Mouse (Mus musculus) forebrain, embryonic 14.5 days (tissue): ENCODE measurements around the gene Echdc3. TPM values are rescaled to one million over a fixed set of nuclear protein-coding genes. Genes with fewer than 3 reads are reported as not detected.

ENCODE experiments used
- ATAC-seq: fragments of 200-750 bp; cut with Nextera tagmentation; 2 replicates; pipeline ENCODE4 v1.8.0; 2017; ENCODE audit warnings: mild to moderate bottlenecking, moderate library complexity
- DNase-seq: peaks from one replicate; pipeline ENCODE4 v3.0.0-alpha.2; 2015; ENCODE audit warnings: low spot score
- H3K27ac ChIP-seq: fragments of 300-500 bp; sonication (generic); 2 replicates; pipeline ENCODE4 v1.5.1; 2014; ENCODE audit warnings: low read depth, mild to moderate bottlenecking, control low read depth, low read length, moderate library complexity
- H3K27me3 ChIP-seq: fragments of 300-500 bp; sonication (generic); replicated peaks from 2 replicates; pipeline ENCODE4 v1.6.1; 2014; ENCODE audit warnings: low read length, control low read depth, mixed read lengths; ENCODE audit not compliant: control insufficient read depth, insufficient read depth
- H3K36me3 ChIP-seq: fragments of 300-500 bp; sonication (generic); 2 replicates; pipeline ENCODE4 v1.6.1; 2014; ENCODE audit warnings: low read length, control low read depth; ENCODE audit not compliant: control insufficient read depth, insufficient read depth
- H3K4me1 ChIP-seq: fragments of 300-500 bp; sonication (generic); 2 replicates; pipeline ENCODE4 v1.6.1; 2014; ENCODE audit warnings: antibody characterized with exemption, low read length, control low read depth; ENCODE audit not compliant: control insufficient read depth, insufficient read depth
- H3K4me2 ChIP-seq: fragments of 300-500 bp; sonication (generic); 2 replicates; pipeline ENCODE4 v1.6.1; 2014; ENCODE audit warnings: mild to moderate bottlenecking, control low read depth, low read length
- H3K4me3 ChIP-seq: fragments of 300-500 bp; sonication (generic); 2 replicates; pipeline ENCODE4 v1.5.1; 2014; ENCODE audit warnings: low read depth, low read length, control low read depth
- H3K9ac ChIP-seq: fragments of 300-500 bp; sonication (generic); 2 replicates; pipeline ENCODE4 v1.6.1; 2014; ENCODE audit warnings: mild to moderate bottlenecking, low read length, control low read depth, moderate library complexity
- H3K9me3 ChIP-seq: fragments of 300-500 bp; sonication (generic); replicated peaks from 2 replicates; pipeline ENCODE4 v1.6.1; 2016; ENCODE audit warnings: low read length, control low read depth, mixed read lengths; ENCODE audit not compliant: control insufficient read depth
- WGBS: fragments of 180-500 bp; shearing (Covaris S2); extraction: QIAGEN DNeasy Blood & Tissue Kit; methylation state at CpG from one replicate; pipeline ENCODE4 v1.1.7; 2014; 5-methylcytosine and 5-hydroxymethylcytosine counted together
- polyA plus RNA-seq: library from polyadenylated mRNA; unstranded; fragments of >200 nt; fragmentation: Nextera tagmentation; extraction: Ambion mirVana; gene quantifications from 2 replicates; pipeline ENCODE4 v1.2.1, GENCODE M21; 2014

The Echdc3 gene
- polyA plus RNA-seq, 1 experiment from 2014 or later = 1.4 TPM

DNA sequence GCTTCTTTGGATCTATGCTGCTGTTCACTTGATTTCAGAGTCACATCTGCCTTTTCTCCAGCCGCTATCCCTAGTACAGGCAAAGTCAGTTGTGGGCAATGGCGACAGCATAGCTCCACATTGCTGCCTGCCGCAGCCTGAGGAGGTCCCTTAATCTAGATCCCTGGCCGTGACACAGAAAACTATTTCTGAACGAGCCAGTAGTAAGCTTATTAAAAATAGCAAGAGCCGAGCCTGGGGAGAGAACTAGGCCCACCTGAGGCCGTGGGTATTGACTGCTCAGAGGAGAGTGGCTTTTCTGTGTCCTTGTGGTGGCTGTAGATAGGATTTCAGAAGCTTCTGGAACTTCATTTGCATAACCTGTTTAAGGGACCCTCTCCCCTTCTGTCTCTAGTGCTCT lies 19.9 kb upstream of the Echdc3 start:
- H3K4me2 ChIP-seq = no peak overlapping the region
- H3K27ac ChIP-seq = no peak overlapping the region
- H3K9me3 ChIP-seq = no peaks in the 10 kb centered on the region
- no peaks in the 10 kb centered on the region for H3K36me3 ChIP-seq
- no peak for ATAC-seq
- no peaks in the 10 kb centered on the region for H3K27me3 ChIP-seq
- no peak for DNase-seq
- no peak overlapping the region for H3K9ac ChIP-seq
- no peak overlapping the region for H3K4me3 ChIP-seq
- WGBS = 82% methylated on average over 7 of the region's 7 CpGs
- H3K4me1 ChIP-seq = no peaks in the 10 kb centered on the region

- Histone ChIP-seq H3K36me3 (no peaks in the 10 kb centered on the region), H3K27ac (no peak overlapping the region), H3K4me1 (no peaks in the 10 kb centered on the region; the same call in 1 of the 2 replicates), H3K4me2 (no peak overlapping the region), H3K4me3 (no peak overlapping the region), H3K27me3 (no peaks in the 10 kb centered on the region), H3K9me3 (no peaks in the 10 kb centered on the region), H3K9ac (no peak overlapping the region)
- ATAC-seq (no peak), DNase-seq (no peak)
- 85% methylated on average over 6 of the region's 6 CpGs for WGBS
Observed at GRCm38 (mm10) chr2:6230865-6231264, 18.0 kb upstream of the Echdc3 start.

- DNase-seq (no peak), ATAC-seq (no peak)
- peaks cover under 1% of the 10 kb centered on the region; the same call in 1 of the 2 replicates for H3K9me3 ChIP-seq
- H3K4me2 ChIP-seq = no peak overlapping the region
- WGBS = 78% methylated on average over 5 of the region's 5 CpGs
- H3K36me3 ChIP-seq = no peaks in the 10 kb centered on the region
- H3K27ac ChIP-seq = no peak overlapping the region
- H3K27me3 ChIP-seq = no peaks in the 10 kb centered on the region
- no peaks in the 10 kb centered on the region; the same call in 1 of the 2 replicates for H3K4me1 ChIP-seq
- no peak overlapping the region for H3K4me3 ChIP-seq
- no peak overlapping the region for H3K9ac ChIP-seq
Observed at GRCm38 (mm10) chr2:6229597-6230290, 16.9 kb upstream of the Echdc3 start.

DNA sequence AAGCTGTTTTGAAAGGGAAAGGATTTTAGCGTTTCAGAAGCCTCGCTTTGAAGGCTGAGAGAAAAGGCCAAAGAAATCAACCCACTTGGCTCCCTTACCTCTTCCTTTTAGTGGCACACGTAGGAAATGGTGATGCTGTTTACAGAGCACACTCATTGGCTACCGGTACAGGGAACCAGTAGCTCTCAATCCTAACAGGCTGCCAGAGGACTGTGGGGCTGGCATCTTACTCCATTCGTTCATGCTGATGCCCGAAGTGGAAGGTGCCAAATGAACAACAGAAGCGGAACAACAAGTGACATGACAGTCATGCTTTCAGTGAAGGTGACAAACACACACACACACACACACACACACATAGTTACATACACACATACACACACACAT lies 14.2 kb upstream of the Echdc3 start:
- 73% methylated on average over 7 of the region's 7 CpGs for WGBS
- H3K36me3 ChIP-seq = no peaks in the 10 kb centered on the region
- DNase-seq (peak; percentile 25), ATAC-seq (no peak)
- H3K9me3 ChIP-seq = peaks cover 3% of the 10 kb centered on the region; the same call in 1 of the 2 replicates
- no peak overlapping the region for H3K27ac ChIP-seq
- H3K4me3 ChIP-seq = no peak overlapping the region
- H3K27me3 ChIP-seq = no peaks in the 10 kb centered on the region
- H3K9ac ChIP-seq = no peak overlapping the region
- no peak overlapping the region for H3K4me2 ChIP-seq
- H3K4me1 ChIP-seq = no peaks in the 10 kb centered on the region; the same call in 1 of the 2 replicates

GRCm38 (mm10) chr2:6226361-6227058 lies 13.7 kb upstream of the Echdc3 start:
- Histone ChIP-seq H3K36me3 (no peaks in the 10 kb centered on the region), H3K27ac (no peak overlapping the region), H3K4me2 (no peak overlapping the region), H3K4me3 (no peak overlapping the region), H3K9me3 (peaks cover 3% of the 10 kb centered on the region; the same call in 1 of the 2 replicates), H3K4me1 (no peaks in the 10 kb centered on the region; the same call in 1 of the 2 replicates), H3K27me3 (no peaks in the 10 kb centered on the region), H3K9ac (no peak overlapping the region)
- ATAC-seq = no peak
- 74% methylated on average over 10 of the region's 10 CpGs for WGBS
- no peak for DNase-seq

DNA sequence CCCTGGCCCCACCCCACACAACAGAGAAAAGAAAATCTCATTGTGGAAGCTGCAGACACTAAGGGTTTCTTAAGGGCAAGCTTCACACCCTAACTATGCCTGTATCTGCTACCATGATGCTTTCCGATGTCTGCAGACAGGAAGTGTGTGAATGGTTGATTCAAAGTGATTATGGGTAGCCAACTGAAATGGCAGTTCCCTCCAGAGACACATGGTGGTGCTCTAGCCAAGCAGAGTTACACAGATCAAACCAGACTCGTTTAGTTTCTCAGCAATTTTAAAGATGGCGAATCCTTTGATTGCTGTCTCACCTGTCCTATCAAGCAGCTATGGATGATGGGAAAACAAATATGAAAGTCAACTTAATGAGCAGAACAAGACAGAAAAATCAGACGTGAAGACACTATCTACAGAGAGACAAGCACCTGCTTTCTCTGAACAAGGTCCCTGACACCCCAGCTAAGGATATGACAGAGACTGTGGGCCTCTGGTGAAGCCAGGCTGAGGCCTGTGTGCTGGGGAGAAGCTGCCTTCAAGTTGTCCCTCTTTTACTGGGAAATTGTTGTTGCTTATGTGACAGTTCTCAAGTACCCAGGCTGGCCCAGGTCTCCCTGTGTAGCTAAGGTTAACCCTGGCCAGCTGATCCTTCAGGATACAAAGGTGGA lies 7.4 kb upstream of the Echdc3 start:
- WGBS = 16% methylated on average over 4 of the region's 4 CpGs
- H3K9ac ChIP-seq = no peak overlapping the region
- no peak overlapping the region for H3K4me3 ChIP-seq
- DNase-seq = peak; percentile 85
- no peaks in the 10 kb centered on the region for H3K4me1 ChIP-seq
- H3K4me2 ChIP-seq = no peak overlapping the region
- no peak overlapping the region for H3K27ac ChIP-seq
- peaks cover 3% of the 10 kb centered on the region; the same call in 1 of the 2 replicates for H3K9me3 ChIP-seq
- ATAC-seq = peak; percentile 86
- no peaks in the 10 kb centered on the region for H3K36me3 ChIP-seq
- H3K27me3 ChIP-seq = no peaks in the 10 kb centered on the region

- peak overlapping the region; percentile 38 for H3K4me3 ChIP-seq
Observed at GRCm38 (mm10) chr2:6212327-6212723, 508 bp downstream of the Echdc3 start.

GRCm38 (mm10) chr2:6210840-6211239 lies 2.0 kb downstream of the Echdc3 start:
- Histone ChIP-seq H3K36me3 (no peaks in the 10 kb centered on the region), H3K27me3 (no peaks in the 10 kb centered on the region), H3K27ac (no peak overlapping the region), H3K4me1 (peaks cover 19% of the 10 kb centered on the region; the same call in 1 of the 2 replicates), H3K4me2 (no peak overlapping the region), H3K4me3 (no peak overlapping the region), H3K9me3 (no peaks in the 10 kb centered on the region), H3K9ac (no peak overlapping the region)
- WGBS = 80% methylated on average over 6 of the region's 6 CpGs
- ATAC-seq (no peak), DNase-seq (no peak)

More at GRCm38 (mm10) chr2:6212327-6212723, 508 bp downstream of the Echdc3 start:
- H3K9me3 ChIP-seq = no peaks in the 10 kb centered on the region
- ATAC-seq (peak; percentile 16; the same call in 1 of the 2 replicates), DNase-seq (no peak)
- H3K4me1 ChIP-seq = peaks cover 19% of the 10 kb centered on the region; the same call in 1 of the 2 replicates
- H3K27me3 ChIP-seq = no peaks in the 10 kb centered on the region
- WGBS = 45% methylated on average over 9 of the region's 9 CpGs
- H3K27ac ChIP-seq = peak overlapping the region; percentile 50; the same call in 1 of the 2 replicates
- H3K4me2 ChIP-seq = peak overlapping the region; percentile 71
- H3K36me3 ChIP-seq = no peaks in the 10 kb centered on the region
- peak overlapping the region; percentile 62 for H3K9ac ChIP-seq
